ENCODE assay signal across 11 mouse cellular contexts in genomic region chr3:95277149-95277551, GRCm38 (mm10). TPM values are rescaled to one million over a fixed set of nuclear protein-coding genes. Genes with fewer than 3 reads are reported as not detected.
A peak's percentile ranks its signal among the peaks of the same experiment; 100 is the strongest.
DNase-seq lines count a peak whose midpoint lies in the region; ATAC-seq and TF ChIP-seq lines count a peak whose summit lies in the region.
"Had no signal": no experiment of that assay in that cellular context is flagged by ENCODE, and none has a peak within 500 bp of the region (broad histone marks: within the 10 kb centered on the region; RNA-seq: fewer than 3 reads in every experiment).

No protein-coding gene starts in this region.

- peak; percentile 17; the same call in 1 of the 2 replicates for TF ChIP-seq CTCF in intestine, postnatal 0 days (IDR thresholded peaks at IDR 0.05; ENCODE audit: low read depth)
- no peak for TF ChIP-seq CTCF in MEL (IDR thresholded peaks at IDR 0.05 in 2 of 3, conservative IDR thresholded peaks at IDR 0.05 in 1 of 3; ENCODE audit: control insufficient read depth in 1 of 3, insufficient read depth in 1 of 3, low read depth in 2 of 3, low read length in 3 of 3, poor library complexity in 1 of 3, severe bottlenecking in 1 of 3)

- H3K36me3 ChIP-seq in intestine, postnatal 0 days (ENCODE audit: control insufficient read depth, insufficient read depth) = no peaks in the 10 kb centered on the region
- H3K36me3 ChIP-seq in intestine, embryonic 16.5 days (ENCODE audit: control insufficient read depth, insufficient read depth, low read length) = no peaks in the 10 kb centered on the region
- peaks cover 1 to 46% of the 10 kb centered on the region in 2 experiments; a peak in 3 of 4 replicates for H3K36me3 ChIP-seq in MEL (ENCODE audit: control insufficient read depth in 1 of 2, insufficient read depth in 2 of 2, low read length in 2 of 2)
- no peaks in the 10 kb centered on the region for H3K36me3 ChIP-seq in heart, embryonic 14.5 days (ENCODE audit: control insufficient read depth, insufficient read depth, low read length)
- no peaks in the 10 kb centered on the region for H3K36me3 ChIP-seq in myocyte (ENCODE audit: control insufficient read depth, insufficient read depth)
- peaks cover 7% of the 10 kb centered on the region; the same call in 1 of the 2 replicates for H3K36me3 ChIP-seq in midbrain, embryonic 10.5 days

- ATAC-seq in intestine, postnatal 0 days = no peak
- no peak for ATAC-seq in intestine, embryonic 16.5 days
- ATAC-seq in heart, embryonic 14.5 days (ENCODE audit: insufficient number of reproducible peaks, insufficient read depth, low FRiP score, low read depth) = no peak

- TF ChIP-seq EP300 in MEL (IDR thresholded peaks at IDR 0.05; ENCODE audit: low read depth in 1 of 2, low read length in 2 of 2) = no peak

- no peaks in the 10 kb centered on the region for H3K27me3 ChIP-seq in intestine, postnatal 0 days (replicated peaks; ENCODE audit: control insufficient read depth, insufficient read depth, low read length)
- H3K27me3 ChIP-seq in intestine, embryonic 16.5 days (replicated peaks; ENCODE audit: control insufficient read depth, insufficient read depth, low read length) = no peaks in the 10 kb centered on the region
- H3K27me3 ChIP-seq in MEL (ENCODE audit: control insufficient read depth in 1 of 2, insufficient read depth in 2 of 2, low read length in 2 of 2) = no peaks in the 10 kb centered on the region
- H3K27me3 ChIP-seq in heart, embryonic 14.5 days (ENCODE audit: control insufficient read depth, insufficient read depth, low read length) = no peaks in the 10 kb centered on the region
- no peaks in the 10 kb centered on the region for H3K27me3 ChIP-seq in myocyte (ENCODE audit: control insufficient read depth, insufficient read depth, insufficient read length)
- no peaks in the 10 kb centered on the region for H3K27me3 ChIP-seq in midbrain, embryonic 10.5 days (ENCODE audit: low read depth, poor library complexity, severe bottlenecking)

- peak overlapping the region; percentile 11; the same call in 1 of the 2 replicates for H3K27ac ChIP-seq in intestine, postnatal 0 days (ENCODE audit: low read depth, low read length)
- no peak overlapping the region for H3K27ac ChIP-seq in intestine, embryonic 16.5 days (ENCODE audit: low read length)
- H3K27ac ChIP-seq in MEL (ENCODE audit: control insufficient read depth, low read depth, low read length) = peak overlapping the region; percentile 41
- H3K27ac ChIP-seq in heart, embryonic 14.5 days (replicated peaks in 1 of 2; ENCODE audit: control insufficient read depth in 1 of 2, insufficient read depth in 1 of 2, low read depth in 2 of 2, low read length in 2 of 2) = peak overlapping the region; percentile 29 to 68; a peak in 3 of 4 replicates
- H3K27ac ChIP-seq in midbrain, embryonic 10.5 days (replicated peaks) = no peak overlapping the region
- H3K27ac ChIP-seq: macrophage had no signal

- no peaks in the 10 kb centered on the region for H3K4me1 ChIP-seq in intestine, postnatal 0 days (replicated peaks; ENCODE audit: control insufficient read depth, insufficient read depth, low read length)
- peaks cover 4% of the 10 kb centered on the region; the same call in 1 of the 2 replicates for H3K4me1 ChIP-seq in intestine, embryonic 16.5 days (ENCODE audit: control insufficient read depth, insufficient read depth, low read length)
- peaks cover 35 to 54% of the 10 kb centered on the region in 2 experiments for H3K4me1 ChIP-seq in MEL (ENCODE audit: control insufficient read depth in 1 of 2, insufficient read depth in 2 of 2, low read length in 2 of 2)
- H3K4me1 ChIP-seq in heart, embryonic 14.5 days (ENCODE audit: control insufficient read depth in 2 of 2, insufficient read depth in 2 of 2, low read length in 2 of 2) = peaks cover 5 to 35% of the 10 kb centered on the region in 2 experiments
- peaks cover 18% of the 10 kb centered on the region for H3K4me1 ChIP-seq in midbrain, embryonic 10.5 days

- peak; percentile 68 for DNase-seq in MEL (ENCODE audit: low read depth, low spot score)
- DNase-seq in spleen, postnatal 10 days (ENCODE audit: low spot score in 2 of 2) = no peak
- no peak for DNase-seq in midbrain, embryonic 10.5 days (ENCODE audit: low spot score)
- DNase-seq: adrenal gland, postnatal 14 days had no signal

- H3K9me3 ChIP-seq in intestine, postnatal 0 days (ENCODE audit: control insufficient read depth) = no peaks in the 10 kb centered on the region
- H3K9me3 ChIP-seq in intestine, embryonic 16.5 days (ENCODE audit: control insufficient read depth, low read length) = no peaks in the 10 kb centered on the region
- no peaks in the 10 kb centered on the region for H3K9me3 ChIP-seq in MEL (replicated peaks; ENCODE audit: insufficient read depth, low read length)
- H3K9me3 ChIP-seq in heart, embryonic 14.5 days (ENCODE audit: control insufficient read depth, low read length) = no peaks in the 10 kb centered on the region
- no peaks in the 10 kb centered on the region for H3K9me3 ChIP-seq in midbrain, embryonic 10.5 days (replicated peaks)

- TF ChIP-seq POLR2A in MEL (IDR thresholded peaks at IDR 0.05; ENCODE audit: control insufficient read depth in 1 of 2, insufficient read depth in 1 of 2, low read depth in 1 of 2, low read length in 2 of 2, poor library complexity in 1 of 2) = no peak
- no peak for TF ChIP-seq POLR2A in myocyte (IDR thresholded peaks at IDR 0.05; ENCODE audit: insufficient read length, low read depth)

- H3K79me2 ChIP-seq in MEL (ENCODE audit: control insufficient read depth, insufficient read depth, low read length, poor library complexity) (peaks cover 21% of the 10 kb centered on the region), myocyte (ENCODE audit: control insufficient read depth, insufficient read depth) (peaks cover 35% of the 10 kb centered on the region)

- TF ChIP-seq RAD21 in MEL (IDR thresholded peaks at IDR 0.05; ENCODE audit: low read depth, low read length) = no peak

- no peak overlapping the region for H3K9ac ChIP-seq in intestine, postnatal 0 days (ENCODE audit: low read depth, low read length)
- H3K9ac ChIP-seq in intestine, embryonic 16.5 days (ENCODE audit: low read depth, low read length) = no peak overlapping the region
- no peak overlapping the region for H3K9ac ChIP-seq in MEL (ENCODE audit: control insufficient read depth, low read depth, low read length, poor library complexity, severe bottlenecking)
- H3K9ac ChIP-seq in heart, embryonic 14.5 days (ENCODE audit: low read length) = peak overlapping the region; percentile 12; the same call in 1 of the 2 replicates

- no peak overlapping the region for H3K4me3 ChIP-seq in intestine, postnatal 0 days (ENCODE audit: low read depth, low read length)
- H3K4me3 ChIP-seq in intestine, embryonic 16.5 days (ENCODE audit: low read length) = no peak overlapping the region
- no peak overlapping the region for H3K4me3 ChIP-seq in MEL (ENCODE audit: control insufficient read depth in 1 of 2, insufficient read depth in 1 of 2, low read depth in 2 of 2, low read length in 2 of 2)
- H3K4me3 ChIP-seq in heart, embryonic 14.5 days (ENCODE audit: control insufficient read depth in 1 of 2, insufficient read depth in 1 of 2, low read depth in 1 of 2, low read length in 2 of 2) = no peak overlapping the region
- H3K4me3 ChIP-seq in myocyte = no peak overlapping the region
- no peak overlapping the region for H3K4me3 ChIP-seq in midbrain, embryonic 10.5 days

- H3ac ChIP-seq in myocyte (ENCODE audit: control insufficient read depth, insufficient read length) = no peak overlapping the region

- H3K4me2 ChIP-seq in intestine, postnatal 0 days (replicated peaks; ENCODE audit: low read depth) = no peak overlapping the region
- no peak overlapping the region for H3K4me2 ChIP-seq in intestine, embryonic 16.5 days (ENCODE audit: low read depth, low read length)
- H3K4me2 ChIP-seq in heart, embryonic 14.5 days (ENCODE audit: low read length) = 0 out of 2 replicates have a peak overlapping the region, but pooled peaks have one; percentile 8
- peak overlapping the region; percentile 40 for H3K4me2 ChIP-seq in myocyte (ENCODE audit: low read depth)

- WGBS in intestine, postnatal 0 days = 61% methylated on average over 1 of the region's 1 CpGs
- WGBS in intestine, embryonic 16.5 days = 86% methylated on average over 1 of the region's 1 CpGs
- 27% methylated on average over 1 of the region's 1 CpGs for WGBS in heart, embryonic 14.5 days
- WGBS in midbrain, embryonic 10.5 days = 95% methylated on average over 1 of the region's 1 CpGs

RNA-seq across cellular contexts. Expression of gene Mindy1, which starts 4.0 kb away (rescaled TPM):
- polyA plus RNA-seq in intestine, postnatal 0 days (2015; fragmentation: Nextera tagmentation; extraction: Ambion mirVana) = 36.4 and 38.0 TPM in 2 replicates
- 39.8 and 41.4 TPM in 2 replicates for polyA plus RNA-seq in intestine, embryonic 16.5 days (2015; fragmentation: Nextera tagmentation; extraction: Ambion mirVana)
- total RNA-seq in MEL (2012; rRNA removed) = 203 and 265 TPM in 2 replicates
- polyA plus RNA-seq in MEL (2012; ENCODE audit: insufficient read depth in 1 of 2, insufficient read length in 2 of 2, low read depth in 1 of 2, low replicate concordance in 2 of 2, missing spikeins in 1 of 2) (100 to 1,000 TPM in 1 of 2 experiments, not detected in 1; 234 TPM), myocyte (2012; fragmentation: generic; extraction: Trizol) (33.3 TPM)
- polyA plus RNA-seq in heart, embryonic 14.5 days (2014; fragmentation: Nextera tagmentation; extraction: Ambion mirVana) = 25.6 and 28.8 TPM in 2 replicates
- 29.2 and 37.6 TPM in 2 replicates for polyA plus RNA-seq in midbrain, embryonic 10.5 days (2016; fragmentation: Nextera tagmentation; extraction: Ambion mirVana)

RNA-seq across cellular contexts. Expression of gene Prune1, which starts 4.7 kb away (rescaled TPM):
- 9.2 and 10.1 TPM in 2 replicates for polyA plus RNA-seq in intestine, postnatal 0 days (2015; fragmentation: Nextera tagmentation; extraction: Ambion mirVana)
- 15.0 and 16.1 TPM in 2 replicates for polyA plus RNA-seq in intestine, embryonic 16.5 days (2015; fragmentation: Nextera tagmentation; extraction: Ambion mirVana)
- 28.5 and 32.4 TPM in 2 replicates for total RNA-seq in MEL (2012; rRNA removed)
- polyA plus RNA-seq in MEL (2012; ENCODE audit: insufficient read depth in 1 of 2, insufficient read length in 2 of 2, low read depth in 1 of 2, low replicate concordance in 2 of 2, missing spikeins in 1 of 2) (10 to 100 TPM in 1 of 2 experiments, not detected in 1; 51.8 TPM), myocyte (2012; fragmentation: generic; extraction: Trizol) (43.1 TPM)
- polyA plus RNA-seq in heart, embryonic 14.5 days (2014; fragmentation: Nextera tagmentation; extraction: Ambion mirVana) = 29.8 and 31.7 TPM in 2 replicates
- 25.2 and 27.9 TPM in 2 replicates for polyA plus RNA-seq in midbrain, embryonic 10.5 days (2016; fragmentation: Nextera tagmentation; extraction: Ambion mirVana)

RNA-seq across cellular contexts. Expression of gene Bnipl, which starts 26.2 kb away (rescaled TPM):
- not detected in 2 replicates for polyA plus RNA-seq in intestine, postnatal 0 days (2015; fragmentation: Nextera tagmentation; extraction: Ambion mirVana)
- polyA plus RNA-seq in intestine, embryonic 16.5 days (2015; fragmentation: Nextera tagmentation; extraction: Ambion mirVana) = 0.51 and 0.72 TPM in 2 replicates
- total RNA-seq in MEL (2012; rRNA removed) = 0.19 and 0.20 TPM in 2 replicates
- polyA plus RNA-seq in MEL (2012; ENCODE audit: insufficient read depth in 1 of 2, insufficient read length in 2 of 2, low read depth in 1 of 2, low replicate concordance in 2 of 2, missing spikeins in 1 of 2) = under 1 TPM in 1 of 2 experiments, not detected in 1; 0.43 TPM
- not detected in 2 replicates for polyA plus RNA-seq in heart, embryonic 14.5 days (2014; fragmentation: Nextera tagmentation; extraction: Ambion mirVana)
- 0.31 TPM for polyA plus RNA-seq in myocyte (2012; fragmentation: generic; extraction: Trizol)
- 0.09 and 0.32 TPM in 2 replicates for polyA plus RNA-seq in midbrain, embryonic 10.5 days (2016; fragmentation: Nextera tagmentation; extraction: Ambion mirVana)
- polyA plus RNA-seq: macrophage had no signal

RNA-seq across cellular contexts. Expression of gene Anxa9, which starts 29.8 kb away (rescaled TPM):
- polyA plus RNA-seq in intestine, postnatal 0 days (2015; fragmentation: Nextera tagmentation; extraction: Ambion mirVana) = 2.0 and 2.3 TPM in 2 replicates
- polyA plus RNA-seq in intestine, embryonic 16.5 days (2015; fragmentation: Nextera tagmentation; extraction: Ambion mirVana) = 1.9 and 2.0 TPM in 2 replicates
- total RNA-seq in MEL (2012; rRNA removed) = 7.7 and 7.8 TPM in 2 replicates
- polyA plus RNA-seq in MEL (2012; ENCODE audit: insufficient read depth in 1 of 2, insufficient read length in 2 of 2, low read depth in 1 of 2, low replicate concordance in 2 of 2, missing spikeins in 1 of 2) (10 to 100 TPM in 1 of 2 experiments, not detected in 1; 33.9 TPM), myocyte (2012; fragmentation: generic; extraction: Trizol) (1.5 TPM)
- 0.88 TPM in 2 replicates for polyA plus RNA-seq in heart, embryonic 14.5 days (2014; fragmentation: Nextera tagmentation; extraction: Ambion mirVana)
- polyA plus RNA-seq in midbrain, embryonic 10.5 days (2016; fragmentation: Nextera tagmentation; extraction: Ambion mirVana) = 1.5 and 1.9 TPM in 2 replicates

RNA-seq across cellular contexts. Expression of gene Gm128, which starts 35.8 kb away (rescaled TPM):
- 0.14 and 0.16 TPM in 2 replicates for polyA plus RNA-seq in intestine, postnatal 0 days (2015; fragmentation: Nextera tagmentation; extraction: Ambion mirVana)
- 0.17 and 0.29 TPM in 2 replicates for polyA plus RNA-seq in intestine, embryonic 16.5 days (2015; fragmentation: Nextera tagmentation; extraction: Ambion mirVana)
- 0.08 TPM in 1 of 2 replicates, not detected in the other for total RNA-seq in MEL (2012; rRNA removed)
- under 1 TPM in 1 of 2 experiments, not detected in 1; 0.18 TPM for polyA plus RNA-seq in MEL (2012; ENCODE audit: insufficient read depth in 1 of 2, insufficient read length in 2 of 2, low read depth in 1 of 2, low replicate concordance in 2 of 2, missing spikeins in 1 of 2)
- 0.23 and 0.46 TPM in 2 replicates for polyA plus RNA-seq in heart, embryonic 14.5 days (2014; fragmentation: Nextera tagmentation; extraction: Ambion mirVana)
- 0.04 TPM for polyA plus RNA-seq in myocyte (2012; fragmentation: generic; extraction: Trizol)
- polyA plus RNA-seq in midbrain, embryonic 10.5 days (2016; fragmentation: Nextera tagmentation; extraction: Ambion mirVana) = 0.24 and 0.25 TPM in 2 replicates
- total RNA-seq: adrenal gland, postnatal 14 days; heart, postnatal 14 days; left cerebral cortex, postnatal 10 days had no signal

Comparison
In these comparisons a context has a peak if more than half of its experiments do, and no peak if none do; other contexts are left out.
1. H3K27ac ChIP-seq: peak in intestine, postnatal 0 days (single experiment), MEL (single experiment) and heart, embryonic 14.5 days (2 of 2); none in intestine, embryonic 16.5 days (single experiment) and midbrain, embryonic 10.5 days (single experiment).
2. H3K4me2 ChIP-seq: peak in heart, embryonic 14.5 days (single experiment) and myocyte (single experiment); none in intestine, postnatal 0 days (single experiment) and intestine, embryonic 16.5 days (single experiment).